Mouse (Mus musculus) adrenal gland, postnatal 10 days (tissue): ENCODE data around the gene Glrx2. TPM values are rescaled to one million over a fixed set of nuclear protein-coding genes. Genes with fewer than 3 reads are reported as not detected.
"Not testable (repeated sequence)": the region's sequence is repeated elsewhere in the genome, so short reads cannot be mapped to it uniquely, and the experiment has no call there.

Experiments
- DNase-seq: peaks from one replicate; pipeline ENCODE4 v3.0.0; 2021; ENCODE audit warnings: mixed read lengths
- long read RNA-seq, 2 experiments: library from polyadenylated mRNA; stranded (forward); transcript quantifications; one replicate each; pipeline ENCODE4 v2.0.0; 2021
- total RNA-seq, 2 experiments: library from RNA; stranded (reverse); gene quantifications; 2 replicates each; pipeline ENCODE4 v1.2.3; 2021

Gene Glrx2
- 10 to 100 TPM; 84.8 to 84.9 TPM for total RNA-seq
- long read RNA-seq, experiment 1, transcript Glrx2-202 (4 exons, 580 nt) = minor isoform, 10 of 112 reads
- long read RNA-seq, experiment 1, transcript Glrx2-210 (4 exons, 3,337 nt) = major isoform, 92 of 112 reads
- long read RNA-seq, experiment 1, partial matches to known transcripts = 2 of 112 reads
- long read RNA-seq, experiment 1, other reads (novel, unspliced or antisense) = 7 of 112 reads
- long read RNA-seq, experiment 2, transcript Glrx2-210 (4 exons, 3,337 nt) = major isoform, 73 of 87 reads
- long read RNA-seq, experiment 2, transcript Glrx2-202 (4 exons, 580 nt) = minor isoform, 9 of 87 reads
- long read RNA-seq, experiment 2, partial matches to known transcripts = 1 of 87 reads
- long read RNA-seq, experiment 2, other reads (novel, unspliced or antisense) = 4 of 87 reads

GRCm38 (mm10) chr1:143716038-143716437, at the start of gene Glrx2:
Glrx2 (plus strand) TSS chr1:143716338.
- DNase-seq = not testable (repeated sequence)

DNA sequence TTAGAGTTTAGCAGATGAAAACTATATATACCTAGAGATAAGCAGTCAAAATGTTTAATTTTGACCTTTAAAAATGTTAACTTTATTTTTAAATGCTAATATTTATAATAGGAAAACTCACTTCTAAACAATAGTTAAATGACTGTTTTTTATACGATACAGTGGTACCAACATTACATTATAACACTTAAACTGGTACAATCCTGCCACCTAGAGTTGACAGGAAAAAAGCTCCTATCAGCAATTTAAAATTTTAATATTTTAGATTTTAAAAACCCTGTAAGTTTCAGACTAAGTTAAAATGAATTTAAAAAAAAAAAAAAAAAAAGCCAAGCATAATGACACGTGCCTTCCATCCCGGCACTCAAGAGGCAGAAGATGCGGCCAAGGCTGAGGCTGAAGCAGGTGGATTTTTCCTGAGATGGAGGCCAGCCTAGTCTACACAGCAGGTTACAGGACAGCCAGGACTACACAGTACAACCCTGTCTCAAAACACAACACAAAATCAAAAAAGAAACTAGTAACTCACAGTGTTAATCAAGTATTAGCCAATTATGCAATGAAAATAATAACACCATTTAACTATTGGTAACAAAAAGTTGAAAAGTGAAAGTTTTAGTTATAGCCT, 40.3 kb upstream of the Glrx2 start:
- no peak for DNase-seq

- peak; percentile 50 for DNase-seq
These were observed 35.0 kb upstream of the Glrx2 start for GRCm38 (mm10) chr1:143681108-143681507.

- no peak for DNase-seq
These were observed 31.3 kb upstream of the Glrx2 start for GRCm38 (mm10) chr1:143684849-143685248.

DNA sequence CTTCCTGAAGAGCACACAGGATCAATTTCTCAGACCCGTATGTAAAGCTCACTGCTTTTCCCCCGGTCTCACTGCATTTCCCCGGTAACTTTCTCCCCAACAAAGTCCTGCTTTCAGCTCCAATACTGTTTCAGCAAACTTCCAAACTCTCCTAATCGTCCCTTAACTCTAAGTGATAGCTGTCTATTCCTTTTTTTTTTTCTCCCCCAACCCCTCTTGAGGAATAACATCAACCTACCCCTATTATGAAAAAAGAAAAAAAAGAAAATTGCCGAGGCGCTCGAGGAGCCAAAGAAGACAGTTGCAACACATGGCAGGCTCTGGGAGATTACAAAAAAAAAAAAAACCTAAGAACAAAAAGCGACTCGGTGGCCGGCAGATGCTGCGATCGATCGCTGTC, 14.4 kb upstream of the Glrx2 start:
- DNase-seq = no peak

GRCm38 (mm10) chr1:143702141-143702740, 13.9 kb upstream of the Glrx2 start:
- no peak for DNase-seq

GRCm38 (mm10) chr1:143702741-143703262, 13.3 kb upstream of the Glrx2 start, which contains the start of gene Cdc73:
Cdc73 (minus strand) TSS chr1:143702893.
- peak; percentile 96 for DNase-seq

GRCm38 (mm10) chr1:143707006-143707405, 9.1 kb upstream of the Glrx2 start:
- DNase-seq = peak; percentile 38

DNA sequence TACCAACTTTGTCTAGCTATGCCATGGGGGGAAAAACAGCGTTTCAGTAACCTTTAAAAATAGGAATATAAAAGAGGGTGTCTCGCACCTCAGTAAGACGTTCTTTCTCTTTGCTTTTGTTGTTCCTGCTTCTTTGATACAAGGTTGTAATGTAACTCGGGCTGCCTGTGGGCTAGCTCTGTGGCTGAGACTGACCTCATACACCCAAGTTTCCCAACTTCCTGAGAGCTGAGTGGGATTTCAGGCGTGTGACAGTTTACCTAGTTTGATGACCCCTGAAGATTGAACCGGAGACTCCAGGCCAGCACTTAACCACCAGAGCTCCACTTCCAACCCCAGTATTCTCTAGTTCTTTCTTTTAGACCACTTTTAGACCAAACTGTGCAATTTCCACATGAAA, 7.8 kb upstream of the Glrx2 start:
- DNase-seq = no peak

GRCm38 (mm10) chr1:143709966-143710626, 6.0 kb upstream of the Glrx2 start:
- DNase-seq = no peak

DNA sequence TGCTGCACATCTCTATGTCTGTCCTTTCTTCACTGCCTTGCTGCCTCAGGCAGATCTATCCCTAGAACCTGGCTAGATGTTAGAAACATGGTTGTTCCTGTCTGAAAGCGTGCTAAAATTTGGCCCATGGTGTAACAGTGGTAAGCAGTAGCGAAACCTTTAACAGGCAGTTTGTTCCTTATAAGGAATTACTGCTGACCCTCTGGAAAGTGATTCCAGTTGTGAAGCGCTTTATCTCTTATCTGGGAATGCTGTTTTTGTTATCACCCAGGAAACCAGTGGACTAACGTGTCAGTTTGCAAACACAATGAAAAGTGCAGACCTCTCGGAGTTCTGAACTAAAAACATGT, 5.5 kb upstream of the Glrx2 start:
- no peak for DNase-seq

DNA sequence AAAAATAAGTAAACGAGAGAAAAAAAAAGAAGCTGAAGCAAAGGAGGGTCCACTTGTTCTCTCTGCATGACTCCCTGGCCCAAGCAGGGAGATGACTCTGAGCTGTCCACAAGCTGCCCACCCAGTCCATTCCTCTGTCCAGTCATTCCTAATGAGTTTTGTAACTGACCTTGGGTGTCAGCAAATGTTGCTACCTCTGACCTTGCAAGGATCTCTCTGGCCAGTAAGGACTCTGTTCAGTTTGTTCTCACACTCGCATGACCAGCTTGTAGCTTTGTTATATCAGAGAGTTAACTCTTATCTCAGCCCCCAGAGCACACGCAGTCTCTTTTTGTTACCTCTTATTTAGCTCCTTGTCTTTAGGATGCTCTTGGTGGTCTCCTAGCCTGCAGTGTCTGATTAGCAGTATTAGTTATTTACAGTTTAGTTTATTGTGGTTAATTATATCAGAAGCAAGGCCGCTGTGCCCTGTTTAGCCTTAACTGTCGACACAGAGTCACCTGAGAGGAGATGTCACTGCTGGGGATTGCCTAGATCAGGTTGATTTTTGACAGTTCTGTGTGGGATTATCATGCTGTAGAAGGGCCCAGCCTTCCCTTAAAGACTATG, 8.4 kb downstream of the Glrx2 start:
- DNase-seq = peak; percentile 35

- DNase-seq = peak; percentile 29
These were observed 11.7 kb downstream of the Glrx2 start for GRCm38 (mm10) chr1:143727701-143728445.

DNA sequence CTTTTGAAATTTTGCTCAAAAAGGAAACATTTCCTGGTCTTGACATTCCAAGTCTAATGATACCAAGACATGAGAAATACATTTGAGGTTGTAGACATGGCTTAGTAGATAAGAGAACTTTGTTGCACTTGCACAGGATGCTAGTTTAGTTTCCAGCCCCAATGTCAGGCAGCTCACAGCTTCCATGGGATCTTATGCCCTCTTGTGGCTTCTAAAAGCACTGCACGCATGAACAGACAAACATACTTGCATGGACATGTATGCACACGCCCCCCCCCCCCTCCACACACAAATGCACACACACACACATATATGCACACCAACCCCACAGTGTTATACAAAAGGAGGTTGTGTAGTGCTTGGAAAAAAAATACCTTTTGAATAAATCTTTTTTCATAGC, 14.8 kb downstream of the Glrx2 start:
- DNase-seq = peak; percentile 49

DNA sequence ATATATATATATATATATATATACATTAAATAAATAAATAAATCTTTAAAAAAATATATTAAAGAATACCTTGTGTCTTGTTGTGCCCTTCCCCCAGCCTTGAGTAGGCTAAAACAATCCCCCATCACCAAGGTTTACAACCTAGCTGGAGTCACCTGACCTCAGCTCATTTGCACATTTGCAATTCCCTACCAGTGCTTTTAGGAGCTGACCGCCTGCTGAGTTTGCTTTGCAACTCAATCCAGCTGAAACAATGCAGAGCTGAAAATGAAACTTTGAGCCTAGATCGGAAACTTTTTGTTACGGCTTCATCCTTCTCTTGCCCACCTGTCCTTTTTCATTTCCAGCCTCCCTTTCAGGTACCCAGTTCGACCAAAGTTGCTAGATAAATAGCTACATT, 15.6 kb downstream of the Glrx2 start:
- DNase-seq = no peak

DNA sequence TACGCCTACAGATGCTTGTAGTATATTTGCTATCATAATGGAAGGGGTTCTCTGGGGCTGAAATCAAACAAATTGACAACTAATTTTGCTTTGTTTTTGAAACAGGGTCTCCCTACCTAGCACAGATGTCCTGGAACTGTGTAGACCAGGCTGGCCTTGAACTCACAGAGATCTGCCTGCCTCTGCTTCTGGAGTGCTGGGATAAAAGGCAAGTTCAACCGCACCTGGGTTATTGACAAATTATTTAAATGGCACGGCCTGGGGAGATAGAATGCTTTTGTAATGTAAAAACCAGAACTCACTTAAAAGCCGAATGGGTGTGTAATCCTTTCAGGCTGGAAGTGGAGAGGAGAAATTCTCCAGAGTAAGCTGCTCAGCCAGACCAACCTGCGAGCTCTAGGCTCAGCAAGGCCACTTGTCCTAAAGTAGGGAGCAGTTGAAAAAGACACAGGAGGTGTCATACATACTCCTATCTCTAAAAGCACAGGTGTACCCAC, 17.8 kb downstream of the Glrx2 start:
- no peak for DNase-seq

GRCm38 (mm10) chr1:143738811-143739210, 22.7 kb downstream of the Glrx2 start:
- DNase-seq = no peak

DNA sequence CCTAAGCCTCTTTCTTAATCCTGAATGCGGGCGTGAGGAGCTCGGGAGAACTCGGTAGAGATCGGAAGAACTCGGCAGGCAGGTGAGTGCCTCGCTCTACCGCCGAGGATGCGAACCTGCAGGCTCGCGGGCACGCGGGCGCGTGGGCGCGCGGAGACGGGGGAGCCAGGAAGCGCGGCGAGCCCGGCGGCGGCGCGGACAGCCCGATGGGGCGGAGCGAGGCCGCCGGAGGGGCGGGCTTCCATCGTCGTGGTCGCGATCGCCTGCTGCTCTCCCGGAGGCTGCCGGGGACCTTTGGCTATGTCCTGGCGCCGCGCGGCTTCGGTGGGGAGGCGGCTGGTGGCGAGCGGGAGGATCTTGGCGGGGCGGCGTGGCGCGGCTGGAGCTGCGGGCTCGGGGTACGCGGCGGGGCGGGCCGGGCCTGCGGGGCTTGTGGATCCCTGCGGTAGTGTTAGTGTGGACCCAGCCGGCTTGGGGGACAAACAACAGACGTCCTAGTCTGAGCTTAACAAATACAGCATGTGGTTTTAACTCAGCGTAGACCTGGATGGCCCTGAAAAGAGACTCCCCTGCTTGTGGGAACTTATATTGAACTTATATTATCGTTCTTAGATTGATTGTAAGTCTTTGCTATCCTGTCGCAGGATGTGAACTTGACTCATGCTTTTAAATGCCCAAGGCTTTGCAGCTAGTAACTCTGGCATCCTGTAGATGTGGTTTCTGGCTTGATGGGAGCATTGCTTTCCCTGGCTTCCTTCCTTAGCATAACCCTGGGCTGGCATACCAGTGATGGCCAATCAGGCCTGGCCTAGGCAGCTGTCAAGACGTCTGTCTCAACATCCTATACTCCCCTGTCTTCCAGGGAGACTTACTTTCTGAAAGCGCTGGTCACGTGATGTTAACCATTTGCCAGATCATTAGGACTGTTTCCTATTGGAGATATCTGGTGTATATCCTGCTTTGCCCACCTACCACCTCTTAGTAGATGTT, 23.5 kb downstream of the Glrx2 start:
- DNase-seq = peak; percentile 91

- DNase-seq = no peak
These were observed 24.4 kb downstream of the Glrx2 start for GRCm38 (mm10) chr1:143740581-143740980.

DNA sequence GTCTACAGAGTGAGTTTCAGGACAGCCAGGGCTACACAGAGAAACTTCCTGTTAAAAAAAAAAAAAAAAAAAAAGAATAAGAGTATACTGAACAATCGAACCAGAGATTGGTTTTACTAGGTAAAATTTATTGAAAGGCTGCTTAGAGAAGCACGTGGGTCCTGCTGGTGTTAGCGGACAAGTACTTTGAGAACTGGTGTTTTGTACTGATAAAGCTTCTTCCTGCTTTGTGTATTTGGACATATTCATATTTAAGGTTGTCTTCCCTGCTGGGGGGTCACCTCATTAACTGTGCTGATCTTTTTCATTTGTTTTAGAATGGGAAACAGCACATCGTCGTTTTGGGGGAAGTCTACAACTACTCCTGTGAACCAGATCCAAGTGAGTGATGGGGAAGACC, 25.2 kb downstream of the Glrx2 start:
- no peak for DNase-seq
